Mouse (Mus musculus): Measurements from ENCODE around the gene Rnf41. TPM values are rescaled to one million over a fixed set of nuclear protein-coding genes. Genes with fewer than 3 reads are reported as not detected.

The Rnf41 gene
- polyA plus RNA-seq, 1 experiment = 24.1 TPM

- DNase-seq (ENCODE audit: low read depth in 1 of 2, low spot score in 2 of 2) = peak; percentile 42 to 82
- under 1% methylated on average over 48 of the region's 73 CpGs for WGBS
These were observed 34.8 kb upstream of the Rnf41 start, which contains the start of gene Ankrd52 for GRCm38 (mm10) chr10:128376455-128377211. Ankrd52 (plus strand) TSS chr10:128377115.

GRCm38 (mm10) chr10:128377222-128377939, 34.1 kb upstream of the Rnf41 start:
- WGBS = 1% methylated on average over 47 of the region's 47 CpGs
- DNase-seq (ENCODE audit: low read depth in 1 of 2, low spot score in 2 of 2) = peak in 1 of 2 experiments; percentile 33
- Histone ChIP-seq H3K4me1 (ENCODE audit: control insufficient read depth, insufficient read depth, insufficient read length) (peaks cover 9% of the 10 kb centered on the region; the same call in 1 of the 2 replicates), H3K27me3 (ENCODE audit: control insufficient read depth, insufficient read depth, low read length) (no peaks in the 10 kb centered on the region), H3K27ac (ENCODE audit: insufficient read depth, low read length) (peak overlapping the region; percentile 70), H3K36me3 (ENCODE audit: control insufficient read depth, insufficient read depth, low read length) (peaks cover 18% of the 10 kb centered on the region), H3K4me3 (ENCODE audit: extremely low read depth, insufficient read depth, insufficient read length) (peak overlapping the region; percentile 92)
- no peak for TF ChIP-seq CTCF (IDR thresholded peaks at IDR 0.05; ENCODE audit: extremely low read depth, insufficient read depth, insufficient read length, insufficient replicate concordance)

More at GRCm38 (mm10) chr10:128376455-128377211, 34.8 kb upstream of the Rnf41 start, which contains the start of gene Ankrd52:
- H3K4me1 ChIP-seq (ENCODE audit: control insufficient read depth, insufficient read depth, insufficient read length) = peaks cover 9% of the 10 kb centered on the region; the same call in 1 of the 2 replicates
- H3K27me3 ChIP-seq (ENCODE audit: control insufficient read depth, insufficient read depth, low read length) = no peaks in the 10 kb centered on the region
- peaks cover 12% of the 10 kb centered on the region for H3K36me3 ChIP-seq (ENCODE audit: control insufficient read depth, insufficient read depth, low read length)
- TF ChIP-seq CTCF (IDR thresholded peaks at IDR 0.05; ENCODE audit: extremely low read depth, insufficient read depth, insufficient read length, insufficient replicate concordance) (peak; percentile 61), POLR2A (IDR thresholded peaks at IDR 0.05; ENCODE audit: low read depth, low read length) (no peak)
- H3K4me3 ChIP-seq (ENCODE audit: extremely low read depth, insufficient read depth, insufficient read length) = peak within 1 kb of the TSS; percentile 92
- H3K27ac ChIP-seq (ENCODE audit: insufficient read depth, low read length) = peak within 1 kb of the TSS; percentile 95

- WGBS = 76% methylated on average over 14 of the region's 14 CpGs
- no peak for TF ChIP-seq CTCF (IDR thresholded peaks at IDR 0.05; ENCODE audit: extremely low read depth, insufficient read depth, insufficient read length, insufficient replicate concordance)
- TF ChIP-seq POLR2A (IDR thresholded peaks at IDR 0.05; ENCODE audit: low read depth, low read length) = no peak
- peaks cover 24% of the 10 kb centered on the region for H3K36me3 ChIP-seq (ENCODE audit: control insufficient read depth, insufficient read depth, low read length)
- peaks cover 9% of the 10 kb centered on the region; the same call in 1 of the 2 replicates for H3K4me1 ChIP-seq (ENCODE audit: control insufficient read depth, insufficient read depth, insufficient read length)
- no peak overlapping the region for H3K27ac ChIP-seq (ENCODE audit: insufficient read depth, low read length)
- H3K4me3 ChIP-seq (ENCODE audit: extremely low read depth, insufficient read depth, insufficient read length) = peak overlapping the region; percentile 92
- no peaks in the 10 kb centered on the region for H3K27me3 ChIP-seq (ENCODE audit: control insufficient read depth, insufficient read depth, low read length)
- DNase-seq (ENCODE audit: low read depth in 1 of 2, low spot score in 2 of 2) = no peak
These were observed 33.5 kb upstream of the Rnf41 start for GRCm38 (mm10) chr10:128377940-128378448.

- WGBS = 81% methylated on average over 3 of the region's 3 CpGs
- H3K36me3 ChIP-seq (ENCODE audit: control insufficient read depth, insufficient read depth, low read length) = peaks cover 28% of the 10 kb centered on the region
These were observed 33.0 kb upstream of the Rnf41 start for GRCm38 (mm10) chr10:128378462-128378861.

GRCm38 (mm10) chr10:128379260-128379659, 32.2 kb upstream of the Rnf41 start:
- peaks cover 9% of the 10 kb centered on the region; the same call in 1 of the 2 replicates for H3K4me1 ChIP-seq (ENCODE audit: control insufficient read depth, insufficient read depth, insufficient read length)
- no peak overlapping the region for H3K4me3 ChIP-seq (ENCODE audit: extremely low read depth, insufficient read depth, insufficient read length)
- no peak for DNase-seq (ENCODE audit: low read depth in 1 of 2, low spot score in 2 of 2)
- H3K27me3 ChIP-seq (ENCODE audit: control insufficient read depth, insufficient read depth, low read length) = no peaks in the 10 kb centered on the region
- H3K36me3 ChIP-seq (ENCODE audit: control insufficient read depth, insufficient read depth, low read length) = peaks cover 35% of the 10 kb centered on the region
- no peak overlapping the region for H3K27ac ChIP-seq (ENCODE audit: insufficient read depth, low read length)
- WGBS = 98% methylated on average over 7 of the region's 7 CpGs
- TF ChIP-seq POLR2A (IDR thresholded peaks at IDR 0.05; ENCODE audit: low read depth, low read length) (no peak), CTCF (IDR thresholded peaks at IDR 0.05; ENCODE audit: extremely low read depth, insufficient read depth, insufficient read length, insufficient replicate concordance) (no peak)

More at GRCm38 (mm10) chr10:128378462-128378861, 33.0 kb upstream of the Rnf41 start:
- peaks cover 9% of the 10 kb centered on the region; the same call in 1 of the 2 replicates for H3K4me1 ChIP-seq (ENCODE audit: control insufficient read depth, insufficient read depth, insufficient read length)
- no peaks in the 10 kb centered on the region for H3K27me3 ChIP-seq (ENCODE audit: control insufficient read depth, insufficient read depth, low read length)
- no peak overlapping the region for H3K27ac ChIP-seq (ENCODE audit: insufficient read depth, low read length)
- no peak for DNase-seq (ENCODE audit: low read depth in 1 of 2, low spot score in 2 of 2)
- no peak for TF ChIP-seq POLR2A (IDR thresholded peaks at IDR 0.05; ENCODE audit: low read depth, low read length)
- TF ChIP-seq CTCF (IDR thresholded peaks at IDR 0.05; ENCODE audit: extremely low read depth, insufficient read depth, insufficient read length, insufficient replicate concordance) = no peak
- H3K4me3 ChIP-seq (ENCODE audit: extremely low read depth, insufficient read depth, insufficient read length) = no peak overlapping the region

GRCm38 (mm10) chr10:128380565-128380964, 30.9 kb upstream of the Rnf41 start:
- no peak for DNase-seq (ENCODE audit: low read depth in 1 of 2, low spot score in 2 of 2)
- Histone ChIP-seq H3K36me3 (ENCODE audit: control insufficient read depth, insufficient read depth, low read length) (peaks cover 43% of the 10 kb centered on the region), H3K27me3 (ENCODE audit: control insufficient read depth, insufficient read depth, low read length) (no peaks in the 10 kb centered on the region), H3K4me1 (ENCODE audit: control insufficient read depth, insufficient read depth, insufficient read length) (peaks cover 9% of the 10 kb centered on the region; the same call in 1 of the 2 replicates), H3K27ac (ENCODE audit: insufficient read depth, low read length) (no peak overlapping the region), H3K4me3 (ENCODE audit: extremely low read depth, insufficient read depth, insufficient read length) (no peak overlapping the region)
- TF ChIP-seq POLR2A (IDR thresholded peaks at IDR 0.05; ENCODE audit: low read depth, low read length) (no peak), CTCF (IDR thresholded peaks at IDR 0.05; ENCODE audit: extremely low read depth, insufficient read depth, insufficient read length, insufficient replicate concordance) (no peak)
- WGBS = 87% methylated on average over 5 of the region's 5 CpGs

Measured in spleen, adult 2 months (tissue).